In the genomic region with DNA sequence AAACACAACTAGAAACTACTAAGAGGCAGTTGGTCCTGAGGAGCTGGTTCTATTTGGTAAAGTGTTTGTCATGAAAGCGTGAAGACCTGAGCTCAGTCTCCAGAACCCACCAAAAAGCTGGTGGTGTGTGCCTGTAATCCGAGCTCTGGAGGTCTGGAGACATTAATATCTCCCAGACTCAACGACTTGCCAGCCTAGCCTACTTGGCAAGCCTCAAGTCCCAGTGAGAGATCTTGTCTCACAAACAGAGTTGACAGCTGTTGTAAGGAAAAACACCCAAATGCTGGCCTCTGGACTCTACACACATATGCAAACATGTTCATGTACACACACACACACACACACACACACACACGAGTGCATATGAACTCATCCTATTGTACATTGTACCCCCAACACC, we compare ENCODE assay signal across 17 mouse cellular contexts.
"Had no signal": no experiment of that assay in that cellular context is flagged by ENCODE, and none has a peak within 500 bp of the region (broad histone marks: within the 10 kb centered on the region; RNA-seq: fewer than 3 reads in every experiment).

No protein-coding gene starts in this region.

- H3K36me3 ChIP-seq: midbrain, embryonic 10.5 days; midbrain, embryonic 12.5 days; neural tube, embryonic 13.5 days; neural tube, embryonic 15.5 days had no signal

- H3K27ac ChIP-seq: midbrain, embryonic 10.5 days; midbrain, embryonic 12.5 days; neural tube, embryonic 13.5 days; neural tube, embryonic 15.5 days had no signal

- H3K4me3 ChIP-seq: midbrain, embryonic 10.5 days; midbrain, embryonic 12.5 days; myocyte; neural tube, embryonic 13.5 days; neural tube, embryonic 15.5 days had no signal

- H3K4me1 ChIP-seq: midbrain, embryonic 10.5 days; midbrain, embryonic 12.5 days; neural tube, embryonic 13.5 days; neural tube, embryonic 15.5 days had no signal

- DNase-seq: lung, adult 18-20 months; lung, embryonic 14.5 days; lung, postnatal 4 days; midbrain, embryonic 14.5 days; retina, postnatal 1 day; right cerebral cortex, adult 18-20 months; right cerebral cortex, postnatal 25 days; right cerebral cortex, postnatal 4 days; spleen, adult 18-20 months; thymus, adult 18-20 months; thymus, postnatal 14 days; thymus, postnatal 36 days had no signal

- H3K27me3 ChIP-seq: midbrain, embryonic 12.5 days; neural tube, embryonic 13.5 days; neural tube, embryonic 15.5 days had no signal

- H3K9me3 ChIP-seq: midbrain, embryonic 10.5 days; midbrain, embryonic 12.5 days; neural tube, embryonic 13.5 days; neural tube, embryonic 15.5 days had no signal
